Mouse (Mus musculus): ENCODE measurements around the gene Zfr.

DNA sequence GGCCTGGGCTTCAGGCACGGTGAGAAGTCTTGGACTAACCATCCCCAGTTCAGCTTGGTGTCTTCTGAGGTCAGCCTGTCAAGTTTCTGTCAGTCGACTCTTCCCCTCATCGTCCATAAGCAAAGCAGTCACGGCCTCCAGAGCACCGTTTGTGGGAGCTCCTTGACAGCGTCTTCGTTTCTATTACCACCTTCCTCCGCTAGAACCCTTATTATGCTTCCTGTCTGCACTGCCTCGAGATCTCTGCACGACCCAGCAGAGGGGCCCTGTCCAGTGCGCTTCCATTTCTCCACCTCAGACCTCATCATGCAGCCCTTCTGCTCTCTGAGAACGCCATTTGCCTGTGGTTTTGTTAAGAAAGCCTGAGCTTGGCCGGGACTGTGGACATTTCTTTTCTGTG is 99.2 kb downstream of the Zfr start:
- no peak for TF ChIP-seq POLR2A (IDR thresholded peaks at IDR 0.05; ENCODE audit: control insufficient read depth, extremely low read depth, insufficient read depth, low read length, poor library complexity)
- 0 out of 2 replicates have a peak, but pooled peaks have one; percentile 19 for TF ChIP-seq CTCF (IDR thresholded peaks at IDR 0.05; ENCODE audit: borderline replicate concordance, control insufficient read depth, extremely low read depth, insufficient read depth, low read length, poor library complexity)
